Mouse (Mus musculus) heart, postnatal 0 days (tissue): ENCODE results near the gene Fbxo45.
"Not testable (repeated sequence)": the region's sequence is repeated elsewhere in the genome, so short reads cannot be mapped to it uniquely, and the experiment has no call there.

ENCODE experiments used
- CTCF ChIP-seq: IDR thresholded peaks from 2 replicates; pipeline ENCODE4 v1.5.1; 2016; ENCODE audit warnings: antibody characterized with exemption, control low read depth, low read depth
- EP300 ChIP-seq: IDR thresholded peaks from 2 replicates; pipeline ENCODE4 v1.6.1; 2016; ENCODE audit warnings: antibody characterized with exemption, low read depth

GRCm38 (mm10) chr16:32232050-32232449, 14.9 kb downstream of the Fbxo45 start:
- TF ChIP-seq CTCF, EP300: not testable (repeated sequence)
